8 mouse cellular contexts compared by ENCODE assay signal in genomic region chr17:25919144-25919785, GRCm38 (mm10). TPM values are rescaled to one million over a fixed set of nuclear protein-coding genes. Genes with fewer than 3 reads are reported as not detected.
DNase-seq lines count a peak whose midpoint lies in the region; ATAC-seq and TF ChIP-seq lines count a peak whose summit lies in the region.

Rab40c (minus strand) TSS chr17:25919727.

- H3K36me3 ChIP-seq in heart, embryonic 10.5 days: peaks cover 14% of the 10 kb centered on the region
- no peaks in the 10 kb centered on the region for H3K36me3 ChIP-seq in lung, postnatal 0 days (ENCODE audit: insufficient read depth, low read length)
- H3K36me3 ChIP-seq in stomach, embryonic 15.5 days: no peaks in the 10 kb centered on the region

- H3K4me2 ChIP-seq in lung, postnatal 0 days (replicated peaks; ENCODE audit: low read depth, low read length): peak within 1 kb of the TSS; percentile 94
- H3K4me2 ChIP-seq in stomach, embryonic 15.5 days: peak within 1 kb of the TSS; percentile 83

- peaks cover 36% of the 10 kb centered on the region for H3K4me1 ChIP-seq in heart, embryonic 10.5 days
- peaks cover 8% of the 10 kb centered on the region; the same call in 1 of the 2 replicates for H3K4me1 ChIP-seq in lung, postnatal 0 days (ENCODE audit: insufficient read depth, low read depth, low read length)
- peaks cover 19% of the 10 kb centered on the region for H3K4me1 ChIP-seq in stomach, embryonic 15.5 days

- ATAC-seq in CD4-positive, CD25-positive, alpha-beta regulatory T cell, adult 4 months: no peak
- ATAC-seq in lung, postnatal 0 days: peak; percentile 2; the same call in 1 of the 2 replicates
- no peak for ATAC-seq in stomach, embryonic 15.5 days (ENCODE audit: insufficient read depth, low FRiP score, low read depth)

- peak within 1 kb of the TSS; percentile 96 for H3K4me3 ChIP-seq in heart, embryonic 10.5 days
- H3K4me3 ChIP-seq in lung, postnatal 0 days (ENCODE audit: low read depth, low read length): peak within 1 kb of the TSS; percentile 95
- H3K4me3 ChIP-seq in stomach, embryonic 15.5 days (replicated peaks): peak within 1 kb of the TSS; percentile 92

- DNase-seq in CD4-positive, CD25-positive, alpha-beta regulatory T cell, adult 2 months (ENCODE audit: low read depth, low spot score): peak; percentile 72
- peak; percentile 43 for DNase-seq in 416B (ENCODE audit: low read depth)
- peak; percentile 53 for DNase-seq in c-Kit-positive CD71-positive TER-119-negative erythroid progenitor cells, embryonic 14.5 days (ENCODE audit: low read depth)
- DNase-seq in heart, embryonic 10.5 days (ENCODE audit: low spot score): no peak
- peak; percentile 62 for DNase-seq in layer of hippocampus, adult 9-11 months
- no peak for DNase-seq in lung, postnatal 0 days (ENCODE audit: low spot score)

- peak within 1 kb of the TSS; percentile 93 for H3K27ac ChIP-seq in heart, embryonic 10.5 days
- peak within 1 kb of the TSS; percentile 95 for H3K27ac ChIP-seq in lung, postnatal 0 days (ENCODE audit: low read length)
- H3K27ac ChIP-seq in stomach, embryonic 15.5 days: peak within 1 kb of the TSS; percentile 98

- TF ChIP-seq CTCF in lung, postnatal 0 days (IDR thresholded peaks at IDR 0.05): no peak

- no peaks in the 10 kb centered on the region for H3K9me3 ChIP-seq in heart, embryonic 10.5 days
- no peaks in the 10 kb centered on the region for H3K9me3 ChIP-seq in lung, postnatal 0 days (ENCODE audit: low read length)
- no peaks in the 10 kb centered on the region for H3K9me3 ChIP-seq in stomach, embryonic 15.5 days

- H3K9ac ChIP-seq in lung, postnatal 0 days (replicated peaks; ENCODE audit: low read depth): peak within 1 kb of the TSS; percentile 79
- H3K9ac ChIP-seq in stomach, embryonic 15.5 days: peak within 1 kb of the TSS; percentile 88

- no peaks in the 10 kb centered on the region for H3K27me3 ChIP-seq in heart, embryonic 10.5 days (ENCODE audit: insufficient read depth, poor library complexity, severe bottlenecking)
- H3K27me3 ChIP-seq in lung, postnatal 0 days (replicated peaks; ENCODE audit: insufficient read depth, low read length): no peaks in the 10 kb centered on the region
- no peaks in the 10 kb centered on the region for H3K27me3 ChIP-seq in stomach, embryonic 15.5 days (replicated peaks)

- TF ChIP-seq EP300 in lung, postnatal 0 days (IDR thresholded peaks at IDR 0.05): no peak

- WGBS in heart, embryonic 10.5 days: 1% methylated on average over 68 of the region's 78 CpGs
- under 1% methylated on average over 51 of the region's 78 CpGs for WGBS in lung, postnatal 0 days
- under 1% methylated on average over 55 of the region's 78 CpGs for WGBS in stomach, embryonic 15.5 days

RNA-seq across cellular contexts. Expression of gene Rab40c, which starts in this region (rescaled TPM):
- 1 to 10 TPM; 6.6 to 7.3 TPM for polyA plus RNA-seq in CD4-positive, CD25-positive, alpha-beta regulatory T cell, adult 4 months (2017; shearing (Covaris generic))
- 22.2 and 24.4 TPM in 2 replicates for polyA plus RNA-seq in heart, embryonic 10.5 days (2016; fragmentation: Nextera tagmentation; extraction: Ambion mirVana)
- 19.3 and 21.7 TPM in 2 replicates for polyA plus RNA-seq in lung, postnatal 0 days (2015; fragmentation: Nextera tagmentation; extraction: Ambion mirVana)
- 27.1 and 27.3 TPM in 2 replicates for polyA plus RNA-seq in stomach, embryonic 15.5 days (2015; fragmentation: Nextera tagmentation; extraction: Ambion mirVana)

Comparison
In these comparisons a context has a peak if more than half of its experiments do, and no peak if none do; other contexts are left out.
1. DNase-seq: peak in CD4-positive, CD25-positive, alpha-beta regulatory T cell, adult 2 months (single experiment), 416B (single experiment), c-Kit-positive CD71-positive TER-119-negative erythroid progenitor cells, embryonic 14.5 days (single experiment) and layer of hippocampus, adult 9-11 months (single experiment); none in heart, embryonic 10.5 days (single experiment) and lung, postnatal 0 days (single experiment).
2. Peak in every context shown above with its lines, with median percentiles within 50 percentile points of each other: H3K27ac ChIP-seq and H3K4me3 ChIP-seq.